Mouse (Mus musculus): ENCODE data around the gene Wdr70.

DNA sequence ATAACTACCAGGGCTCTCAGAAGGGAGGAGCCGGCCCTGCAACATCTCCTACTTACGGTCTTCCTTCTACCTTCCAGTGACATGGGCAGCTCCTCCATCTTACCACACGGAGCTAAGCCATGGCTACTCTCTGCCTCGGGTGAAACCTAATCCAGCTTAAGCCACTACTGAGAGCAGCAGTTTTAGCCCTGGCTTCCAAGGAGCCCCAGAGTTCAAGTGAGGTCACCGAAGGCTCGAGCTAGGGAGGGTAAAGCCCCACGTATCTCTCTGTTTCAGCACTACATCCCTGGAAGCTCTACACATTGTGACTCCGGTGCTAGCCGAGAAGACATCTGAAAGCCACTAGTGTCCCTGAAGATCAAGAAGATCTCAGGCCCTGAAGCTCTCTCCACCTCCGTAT is 213.9 kb downstream of the Wdr70 start:
- TF ChIP-seq CTCF (IDR thresholded peaks at IDR 0.05; ENCODE audit: low read depth, low read length) (no peak), POLR2AphosphoS5 (IDR thresholded peaks at IDR 0.05; ENCODE audit: insufficient replicate concordance, low read depth, low read length) (no peak), GATA1 (IDR thresholded peaks at IDR 0.05; ENCODE audit: borderline replicate concordance, low read length) (no peak), TAL1 (conservative IDR thresholded peaks at IDR 0.05; ENCODE audit: low read depth, low read length) (no peak)
